Mouse (Mus musculus): ENCODE results near the gene Dok7. TPM values are rescaled to one million over a fixed set of nuclear protein-coding genes. Genes with fewer than 3 reads are reported as not detected.

The Dok7 gene
- total RNA-seq (2015) (0.12 TPM in 1 of 2 replicates, not detected in the other), total RNA-seq (2017) (not detected in 2 replicates)

GRCm38 (mm10) chr5:35056604-35057432 lies at the start of gene Dok7:
Dok7 (plus strand) TSS chr5:35056766.
- ATAC-seq (replicated peaks; ENCODE audit: poor library complexity), result peak; percentile 70

GRCm38 (mm10) chr5:35009163-35009562 lies 47.4 kb upstream of the Dok7 start:
- ATAC-seq (replicated peaks; ENCODE audit: poor library complexity), result no peak

- no peak for ATAC-seq (replicated peaks; ENCODE audit: poor library complexity)
These were observed 45.9 kb upstream of the Dok7 start for GRCm38 (mm10) chr5:35010656-35011055.

- ATAC-seq (replicated peaks; ENCODE audit: poor library complexity), result no peak
These were observed 45.2 kb upstream of the Dok7 start for GRCm38 (mm10) chr5:35011156-35011923.

GRCm38 (mm10) chr5:35014036-35014435 lies 42.5 kb upstream of the Dok7 start:
- no peak for ATAC-seq (replicated peaks; ENCODE audit: poor library complexity)

GRCm38 (mm10) chr5:35019673-35020300 lies 36.8 kb upstream of the Dok7 start:
- ATAC-seq (replicated peaks; ENCODE audit: poor library complexity), result no peak

GRCm38 (mm10) chr5:35020410-35021241 lies 35.9 kb upstream of the Dok7 start:
- ATAC-seq (replicated peaks; ENCODE audit: poor library complexity), result no peak

GRCm38 (mm10) chr5:35024975-35025374 lies 31.6 kb upstream of the Dok7 start:
- ATAC-seq (replicated peaks; ENCODE audit: poor library complexity), result peak; percentile 78

- ATAC-seq (replicated peaks; ENCODE audit: poor library complexity), result no peak
These were observed 27.3 kb upstream of the Dok7 start for GRCm38 (mm10) chr5:35029303-35029702.

GRCm38 (mm10) chr5:35029755-35030154 lies 26.8 kb upstream of the Dok7 start:
- ATAC-seq (replicated peaks; ENCODE audit: poor library complexity), result no peak

- ATAC-seq (replicated peaks; ENCODE audit: poor library complexity), result peak; percentile 70
These were observed 23.5 kb upstream of the Dok7 start for GRCm38 (mm10) chr5:35033068-35033467.

- no peak for ATAC-seq (replicated peaks; ENCODE audit: poor library complexity)
These were observed 22.9 kb upstream of the Dok7 start for GRCm38 (mm10) chr5:35033619-35034018.

GRCm38 (mm10) chr5:35035141-35035540 lies 21.4 kb upstream of the Dok7 start:
- ATAC-seq (replicated peaks; ENCODE audit: poor library complexity), result 0 out of 2 replicates have a peak, but pooled peaks have one; percentile 18

- peak; percentile 70 for ATAC-seq (replicated peaks; ENCODE audit: poor library complexity)
These were observed 20.8 kb upstream of the Dok7 start for GRCm38 (mm10) chr5:35035795-35036194.

GRCm38 (mm10) chr5:35037438-35037837 lies 19.1 kb upstream of the Dok7 start:
- no peak for ATAC-seq (replicated peaks; ENCODE audit: poor library complexity)

GRCm38 (mm10) chr5:35041268-35041829 lies 15.2 kb upstream of the Dok7 start, which contains the start of gene Hgfac:
Hgfac (plus strand) TSS chr5:35041509.
- no peak for ATAC-seq (replicated peaks; ENCODE audit: poor library complexity)

- peak; percentile 27; the same call in 1 of the 2 replicates for ATAC-seq (replicated peaks; ENCODE audit: poor library complexity)
These were observed 14.0 kb upstream of the Dok7 start for GRCm38 (mm10) chr5:35042431-35043109.

GRCm38 (mm10) chr5:35043110-35043451 lies 13.5 kb upstream of the Dok7 start:
- peak; percentile 88 for ATAC-seq (replicated peaks; ENCODE audit: poor library complexity)

GRCm38 (mm10) chr5:35050541-35050940 lies 6.0 kb upstream of the Dok7 start:
- no peak for ATAC-seq (replicated peaks; ENCODE audit: poor library complexity)

- no peak for ATAC-seq (replicated peaks; ENCODE audit: poor library complexity)
These were observed 1.9 kb upstream of the Dok7 start for GRCm38 (mm10) chr5:35054628-35055027.

All from megakaryocyte progenitor cell, adult 5-6 weeks (primary cell).